Mouse (Mus musculus) MEL-GATA-1-ER (cell line): ENCODE results near the gene Cradd.
A peak's percentile ranks its signal among the peaks of the same experiment; 100 is the strongest.

Experiments used
- DNase-seq: peaks from one replicate; pipeline ENCODE4 v3.0.0-alpha.2; 2012; ENCODE audit warnings: low read depth; ENCODE audit errors: extremely low read depth

The Cradd gene

DNA sequence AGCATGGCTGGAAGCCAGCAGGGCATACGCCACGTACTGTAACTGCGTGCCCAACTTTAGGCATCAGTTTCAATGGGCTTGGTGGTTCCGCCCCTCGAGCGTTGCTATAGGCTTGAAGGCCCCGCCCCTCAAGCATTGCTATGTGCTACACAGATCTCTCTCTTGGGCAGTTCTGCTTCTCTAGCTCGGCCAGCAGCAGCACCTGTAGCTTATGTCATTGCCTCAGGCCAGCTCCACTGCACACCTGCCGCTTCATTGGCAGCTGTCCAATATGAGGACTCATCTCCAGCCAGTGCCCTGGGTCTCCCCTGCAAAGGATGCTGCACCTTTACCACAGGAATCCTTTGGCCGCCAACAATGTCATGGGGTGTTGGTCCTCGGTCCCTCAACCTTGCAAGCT, 45.8 kb downstream of the Cradd start:
- DNase-seq: no peak

DNA sequence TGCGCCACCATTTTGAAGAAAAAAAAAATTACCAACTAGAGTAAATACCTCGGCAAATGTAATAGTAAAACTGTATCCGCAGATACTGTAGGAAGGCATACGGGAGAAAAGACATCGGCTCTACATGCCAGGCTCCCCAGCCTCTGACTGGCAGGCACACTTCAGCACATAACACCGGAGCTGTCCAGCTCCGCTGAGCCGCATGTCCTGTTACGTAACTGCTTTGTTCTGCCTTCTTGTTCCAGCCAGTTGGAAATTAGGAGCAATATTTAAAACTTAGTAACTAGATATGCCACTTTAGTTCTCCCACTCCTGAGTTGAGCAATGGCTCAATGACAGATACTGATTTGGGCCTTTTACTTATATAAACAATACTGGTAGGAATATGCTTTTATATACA, 48.4 kb downstream of the Cradd start:
- no peak for DNase-seq

DNA sequence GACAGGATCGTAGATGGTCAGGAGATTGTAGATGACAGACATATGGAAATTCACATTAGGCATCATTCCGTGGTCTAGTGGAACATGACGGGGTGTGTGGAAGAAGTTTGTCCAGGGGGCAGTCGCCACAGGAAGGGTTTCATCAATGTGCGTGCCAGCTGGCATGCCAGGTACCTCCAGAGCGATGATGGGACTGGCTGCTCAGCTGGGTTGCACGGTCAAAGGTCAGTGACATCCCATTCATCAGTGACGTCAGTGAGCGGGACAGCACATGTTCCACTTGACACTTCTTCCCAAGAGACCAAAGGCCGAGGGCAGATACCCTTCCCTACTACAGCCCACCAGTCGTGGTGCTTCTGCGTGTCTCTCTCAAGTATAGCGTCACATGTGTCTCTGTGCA, 50.7 kb downstream of the Cradd start:
- no peak for DNase-seq

DNA sequence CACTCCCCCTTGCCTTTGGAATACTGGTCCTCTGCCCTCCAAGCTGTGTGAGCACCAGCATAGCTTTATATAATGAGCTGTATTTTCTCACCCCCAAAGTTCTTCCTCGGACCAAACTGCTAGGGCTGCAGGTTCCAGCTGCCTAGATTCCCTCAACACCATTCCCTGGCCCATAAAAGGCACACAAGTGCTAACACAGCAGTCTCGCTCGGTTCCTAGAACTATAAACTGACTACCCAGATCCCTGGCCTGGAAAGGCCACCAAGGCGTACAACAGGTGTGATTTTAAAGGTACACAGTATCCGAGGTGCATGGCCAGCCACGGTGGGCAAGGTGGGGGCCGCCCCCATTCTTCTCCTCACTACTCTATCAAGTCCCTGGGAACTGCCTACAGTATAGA, 54.8 kb downstream of the Cradd start:
- DNase-seq: no peak

DNA sequence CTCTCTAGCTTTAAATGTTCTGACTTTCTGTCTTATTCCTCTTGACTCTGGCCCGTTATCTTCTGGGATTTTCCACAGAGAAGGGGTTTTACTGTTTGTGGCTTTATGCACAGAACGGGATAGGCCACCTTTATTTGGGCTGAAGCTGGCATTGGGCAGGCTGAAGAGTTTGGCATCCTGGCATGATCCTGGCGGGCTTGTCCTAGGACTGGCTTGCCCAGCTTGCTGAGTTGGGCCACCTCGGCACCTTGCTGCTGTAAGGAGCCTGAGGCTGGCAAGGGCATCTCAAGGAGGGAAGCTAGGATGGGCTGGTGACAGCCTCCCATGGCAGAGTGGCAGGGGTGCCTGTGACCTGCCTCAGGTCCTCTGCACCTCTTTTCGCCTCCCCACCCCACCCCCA, 55.6 kb downstream of the Cradd start:
- no peak for DNase-seq

DNA sequence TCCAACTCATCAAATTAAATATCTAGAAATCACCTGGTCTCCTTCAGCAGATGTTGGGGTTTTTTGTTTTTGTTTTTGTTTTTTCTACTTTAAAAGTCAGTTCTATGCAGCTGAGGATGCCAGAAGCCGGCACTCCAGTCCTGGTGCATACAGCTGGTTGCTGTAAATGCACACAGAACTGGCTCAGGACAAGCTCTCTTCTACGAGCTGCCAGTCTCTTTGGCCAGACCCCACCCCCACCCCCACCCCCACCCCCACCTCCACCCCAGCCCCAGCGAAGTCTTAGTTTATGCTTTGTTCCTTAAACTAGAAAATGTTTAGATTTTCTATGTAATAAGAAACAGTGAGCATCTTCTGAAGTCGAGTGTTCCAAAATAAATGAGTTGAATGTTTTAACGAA, 57.0 kb downstream of the Cradd start:
- no peak for DNase-seq

DNA sequence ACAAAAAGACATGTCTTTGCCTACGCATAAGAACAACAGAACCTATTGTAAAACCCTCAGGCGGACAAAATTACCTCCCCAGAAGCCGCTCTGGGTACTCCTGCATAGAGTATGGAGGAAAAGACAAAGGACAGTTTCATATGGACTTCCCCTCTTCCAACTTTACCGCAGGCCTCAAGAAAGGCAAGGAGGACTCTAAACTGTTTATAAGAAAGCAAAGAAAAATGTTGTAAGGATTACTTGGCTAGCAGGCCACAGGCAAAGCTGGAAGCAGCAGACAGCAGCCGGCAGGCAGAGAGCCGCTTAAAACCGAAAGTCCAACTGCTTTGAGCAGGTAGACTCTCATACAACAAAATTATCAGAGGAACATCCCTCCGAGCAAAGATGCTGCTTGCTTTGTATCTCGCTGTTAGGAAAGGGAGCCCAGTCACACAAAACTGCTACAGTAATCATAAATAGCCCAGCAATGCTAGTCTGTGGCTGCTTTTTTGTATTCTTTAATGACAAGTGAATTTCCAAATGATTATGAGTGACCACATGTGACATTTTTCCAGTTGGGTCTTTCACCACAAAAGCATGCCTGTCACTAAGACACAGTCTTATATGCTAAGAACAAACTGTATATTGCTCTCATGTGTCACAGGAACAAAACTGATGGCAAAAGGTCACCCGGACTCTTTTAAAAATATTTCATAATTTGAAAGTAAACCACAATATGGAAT, 57.7 kb downstream of the Cradd start:
- DNase-seq: no peak

DNA sequence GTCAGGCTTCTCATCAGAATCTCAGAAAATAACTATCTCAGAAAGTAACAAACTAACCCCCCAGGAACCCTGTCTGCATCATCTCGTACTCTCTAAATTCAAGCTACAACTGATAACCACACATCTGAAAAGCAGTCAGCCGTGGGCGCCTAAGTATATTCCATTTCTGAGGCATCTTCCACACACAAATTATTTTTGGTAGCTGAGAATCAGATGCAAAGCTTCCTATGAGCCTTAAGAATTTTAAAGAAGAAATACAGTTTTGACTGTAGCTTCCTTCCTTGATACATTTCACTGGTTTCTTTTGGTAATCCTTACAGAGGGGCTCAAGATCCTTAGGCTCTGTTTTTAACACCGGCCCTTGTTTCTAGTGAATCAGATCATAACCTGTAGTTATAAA, 58.4 kb downstream of the Cradd start:
- no peak for DNase-seq

DNA sequence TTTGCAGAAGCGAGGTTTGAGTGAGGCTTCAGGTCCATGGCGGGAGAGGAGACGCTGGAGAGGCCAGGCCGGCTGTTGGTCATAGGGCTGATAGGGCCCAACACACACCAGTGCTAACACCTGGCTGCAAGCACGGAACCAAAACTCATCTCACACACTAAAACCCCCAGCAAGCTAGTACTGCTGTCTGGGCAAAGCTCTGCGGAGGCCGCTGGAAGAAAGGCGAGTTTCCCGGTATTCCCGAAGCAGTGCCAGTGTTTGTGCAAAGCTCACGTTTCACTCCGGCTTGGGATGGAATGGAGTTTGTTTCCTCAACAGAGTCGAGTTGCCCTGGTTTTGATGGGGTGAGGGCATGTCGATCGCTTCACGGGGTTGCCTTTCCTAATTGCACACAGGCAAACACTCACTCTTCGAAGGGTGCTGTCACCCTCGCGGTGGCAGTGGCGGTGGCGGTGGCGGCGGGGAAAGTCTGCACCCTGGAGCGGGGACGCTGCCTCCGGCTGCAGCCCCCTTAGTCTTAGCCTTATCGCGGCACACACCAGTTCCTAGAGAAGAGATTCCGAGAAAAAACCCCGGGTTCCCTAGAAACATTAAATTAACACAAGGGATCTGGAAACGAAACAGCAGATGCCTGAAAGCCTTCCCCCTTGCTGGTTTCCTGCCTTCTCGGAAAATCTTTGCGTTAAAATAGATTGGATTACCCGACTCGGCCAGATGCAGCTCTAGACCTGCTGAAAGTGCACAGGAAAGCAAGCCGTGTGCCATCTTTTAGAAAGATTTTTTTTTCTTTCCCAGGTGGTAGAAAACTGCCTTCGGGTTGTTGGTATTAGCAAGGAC, 59.2 kb downstream of the Cradd start:
- peak; percentile 70 for DNase-seq

DNA sequence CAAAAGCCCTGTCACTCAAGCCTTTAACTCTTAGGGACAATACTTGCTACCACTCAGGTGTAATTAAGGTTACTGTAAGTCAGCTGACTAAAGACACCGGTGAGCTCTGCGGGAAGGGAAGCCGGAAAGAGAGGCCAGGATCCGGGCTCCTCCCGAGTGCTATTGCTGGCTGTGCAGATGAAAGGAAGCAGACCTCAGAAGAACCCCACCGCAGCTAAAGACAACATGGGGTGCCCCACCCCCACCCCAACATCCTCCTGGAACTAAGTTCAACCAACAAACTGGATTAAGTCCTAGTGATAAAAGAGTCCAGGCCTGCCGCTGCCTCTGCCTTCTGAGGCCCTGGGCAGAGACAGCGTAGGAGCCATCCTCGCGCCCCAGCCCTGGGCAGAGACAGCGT, 61.5 kb downstream of the Cradd start:
- no peak for DNase-seq

DNA sequence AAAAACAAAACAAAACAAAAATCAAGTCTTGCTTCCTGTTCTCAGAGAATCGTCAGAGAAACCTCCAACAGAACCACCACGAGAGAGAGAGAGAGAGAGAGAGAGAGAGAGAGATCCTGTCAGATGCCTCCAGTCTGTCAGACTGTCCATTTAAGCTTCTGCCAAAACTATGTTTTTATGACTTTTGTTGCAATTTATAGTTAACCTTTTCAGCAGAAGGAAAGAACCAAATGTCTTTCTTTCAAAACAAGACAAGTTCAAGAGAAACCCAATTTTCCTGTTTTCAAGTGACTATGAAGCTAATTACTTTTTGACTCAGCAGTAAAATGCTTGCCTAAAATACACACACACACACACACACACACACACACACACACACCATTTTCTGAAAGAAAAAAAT, 62.7 kb downstream of the Cradd start:
- DNase-seq: no peak

DNA sequence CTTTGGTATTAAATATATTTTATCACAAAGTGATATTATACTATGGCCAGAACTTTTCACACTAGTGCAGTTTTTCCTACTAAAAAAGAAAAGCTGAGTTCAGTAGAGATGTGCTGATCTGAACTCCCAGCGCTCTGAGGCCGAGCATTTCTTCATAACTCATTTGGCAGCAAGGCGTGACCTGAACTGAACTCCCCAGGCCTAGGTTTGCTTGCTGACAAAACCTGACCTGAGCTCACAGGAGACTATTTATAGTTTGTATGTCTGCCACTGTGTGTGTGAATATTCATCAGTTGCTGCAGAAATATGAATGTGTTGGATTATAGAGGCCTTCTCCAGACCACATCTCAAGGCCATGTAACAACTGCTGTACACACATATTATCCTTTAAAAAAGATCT, 63.5 kb downstream of the Cradd start:
- no peak for DNase-seq

DNA sequence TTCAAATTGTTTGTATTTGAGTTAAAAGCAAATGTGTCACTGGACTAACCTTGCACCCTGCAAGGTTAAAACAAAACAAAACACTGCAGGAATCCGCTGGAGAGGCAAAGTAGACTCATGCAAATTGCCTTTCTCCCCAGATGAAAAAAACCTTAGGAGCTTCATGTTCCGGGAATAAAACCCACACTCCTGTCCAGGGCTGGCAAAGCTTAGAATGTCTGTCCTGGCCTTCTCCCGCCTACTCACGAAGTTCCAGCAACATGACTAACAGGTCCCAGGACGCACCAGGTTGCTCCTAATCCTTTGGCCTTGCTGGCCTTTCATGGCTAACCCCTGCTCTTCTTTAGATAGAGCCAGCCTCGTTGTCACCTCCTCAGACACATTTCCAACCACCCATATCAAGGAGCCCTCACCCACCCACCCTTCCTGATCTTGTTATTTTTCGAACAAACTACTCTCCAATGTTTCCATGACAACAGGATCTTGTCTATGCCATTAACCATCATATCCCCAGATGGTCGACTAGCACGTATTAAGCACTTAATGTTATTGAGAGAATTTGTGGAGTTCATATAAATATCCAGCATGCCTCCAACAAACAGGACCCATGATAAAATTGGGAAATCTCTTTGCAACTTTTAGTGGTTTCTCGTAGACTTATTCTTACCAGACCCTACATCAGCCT, 65.3 kb downstream of the Cradd start:
- no peak for DNase-seq

DNA sequence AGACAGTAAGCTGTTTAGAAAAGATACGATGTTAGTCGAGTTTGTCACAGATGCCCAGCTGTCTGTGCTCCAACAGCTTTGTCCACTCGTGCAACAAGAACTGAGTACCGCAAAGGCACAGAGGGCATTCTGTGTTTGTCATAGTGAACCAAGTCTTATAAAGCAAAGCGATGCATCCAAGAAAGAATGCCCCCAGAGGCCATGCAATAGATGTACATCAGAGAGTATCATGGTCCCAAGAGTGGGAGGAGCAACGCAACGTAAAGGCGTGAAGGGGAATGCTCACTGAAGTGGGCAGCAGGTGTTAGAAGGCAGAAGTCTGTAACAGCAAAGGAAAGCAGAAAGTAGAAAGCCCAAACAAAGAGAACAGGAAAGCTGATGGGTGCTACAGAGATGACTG, 66.0 kb downstream of the Cradd start:
- no peak for DNase-seq

DNA sequence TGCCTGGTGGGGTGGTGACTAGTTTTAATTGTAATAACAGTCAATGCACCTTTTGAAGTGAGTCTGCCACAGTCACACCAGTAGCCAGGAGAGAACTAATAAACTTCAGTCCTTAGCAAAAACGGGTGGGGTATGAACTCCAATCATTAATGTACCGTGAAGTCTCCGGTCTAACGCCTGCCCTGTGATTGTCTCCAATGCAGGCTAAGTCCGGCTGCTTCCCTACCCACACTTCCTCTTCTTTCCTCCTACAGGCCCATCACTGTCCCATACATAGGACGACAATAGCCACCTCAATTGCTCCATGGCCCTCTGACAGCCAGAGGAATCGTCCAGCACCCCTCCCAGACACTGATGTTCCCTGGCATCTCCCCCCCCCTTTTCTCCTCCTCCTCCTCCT, 67.8 kb downstream of the Cradd start:
- no peak for DNase-seq

DNA sequence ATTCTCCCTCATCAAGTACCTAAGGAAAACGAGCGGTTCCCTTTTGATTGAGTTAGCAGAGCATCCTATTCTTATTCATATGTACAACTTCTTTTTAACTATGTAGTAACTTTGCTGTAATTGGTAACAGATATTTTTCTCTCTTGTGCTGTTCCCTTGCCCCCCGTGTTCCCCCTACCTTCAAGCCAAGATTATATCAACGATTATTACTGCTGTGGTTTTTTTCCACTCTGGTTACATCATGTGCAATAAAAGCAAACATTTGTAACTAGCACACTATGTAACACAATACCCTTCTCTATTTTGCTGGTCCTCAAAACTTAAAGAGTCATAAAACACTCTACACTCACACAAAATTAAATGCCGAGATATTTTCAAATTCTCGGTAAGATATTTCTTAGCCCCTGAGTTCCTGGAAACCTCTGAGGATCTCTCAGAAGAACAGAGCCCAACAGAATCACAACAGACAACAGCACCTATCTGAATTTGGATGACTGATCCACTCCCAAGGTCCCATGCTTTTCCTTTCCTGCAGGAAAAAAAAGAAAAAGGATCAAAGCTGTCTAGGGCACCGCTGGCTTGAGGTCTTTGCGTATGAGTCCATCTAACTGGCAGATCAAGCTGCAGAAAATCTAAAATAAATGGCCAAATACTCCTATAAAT, 68.8 kb downstream of the Cradd start:
- no peak for DNase-seq

DNA sequence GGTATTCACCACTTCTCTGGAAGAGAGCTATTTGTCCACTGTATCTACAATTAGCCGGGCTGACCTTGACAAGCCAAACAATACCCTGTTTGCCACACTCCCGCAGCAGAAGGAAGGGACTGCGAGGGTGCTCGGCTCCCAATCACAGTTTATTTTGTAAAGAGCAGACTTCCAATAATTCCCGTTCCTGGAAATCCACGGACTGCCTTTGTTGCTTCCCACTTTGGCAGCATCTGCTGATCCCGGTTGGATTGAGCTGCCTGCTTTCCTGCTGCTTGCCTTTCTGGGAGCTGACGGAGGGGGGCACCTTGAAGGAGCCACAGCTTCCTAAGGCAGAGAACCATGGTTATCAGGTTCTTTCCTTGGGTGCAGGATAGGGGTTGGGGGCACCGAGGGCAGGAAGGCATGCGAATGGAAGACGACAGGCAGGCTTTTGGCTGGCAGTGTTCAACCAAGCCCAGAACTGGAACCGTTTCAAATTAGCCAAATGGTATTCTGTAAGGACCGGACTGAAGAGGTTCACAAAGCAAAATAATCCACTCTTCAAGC, 69.4 kb downstream of the Cradd start:
- no peak for DNase-seq

DNA sequence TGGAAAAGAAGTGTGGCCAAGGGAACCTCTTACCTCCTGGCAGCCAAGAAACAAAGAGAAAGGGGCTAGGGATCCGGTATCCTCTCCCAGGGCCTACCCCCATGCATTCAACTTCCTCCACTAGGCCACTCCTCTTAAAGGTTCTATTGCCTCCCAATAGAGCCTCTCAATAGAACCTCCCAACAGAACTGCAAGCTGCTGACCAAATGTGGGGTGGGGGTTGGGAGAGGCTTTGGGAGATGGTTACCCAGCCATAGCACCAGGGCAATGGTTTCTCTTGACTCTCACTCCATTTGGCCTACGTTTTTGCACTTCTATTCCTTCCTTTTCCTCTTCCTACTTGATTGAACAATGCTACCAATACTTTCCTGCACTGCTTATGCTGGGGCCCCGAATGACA, 69.9 kb downstream of the Cradd start:
- no peak for DNase-seq

DNA sequence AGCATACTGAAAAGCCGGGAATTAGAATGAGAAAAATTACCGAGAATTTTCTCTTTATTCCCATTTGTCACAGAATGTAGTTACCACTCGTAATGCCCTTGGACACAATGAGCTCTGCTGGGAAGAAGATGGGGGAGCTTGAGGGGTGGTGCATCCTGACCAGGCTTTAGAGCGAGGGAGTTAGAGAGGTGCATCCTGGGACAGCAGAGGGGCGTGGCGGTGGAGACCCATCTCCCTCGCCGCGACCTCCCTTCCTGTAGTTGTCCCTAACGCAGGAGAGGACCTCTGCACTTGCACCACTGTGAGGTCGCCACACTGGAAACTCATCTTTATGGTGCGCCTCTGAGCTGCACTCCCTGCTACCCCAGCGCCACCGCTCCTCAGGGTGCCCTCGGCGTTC, 72.3 kb downstream of the Cradd start:
- no peak for DNase-seq

DNA sequence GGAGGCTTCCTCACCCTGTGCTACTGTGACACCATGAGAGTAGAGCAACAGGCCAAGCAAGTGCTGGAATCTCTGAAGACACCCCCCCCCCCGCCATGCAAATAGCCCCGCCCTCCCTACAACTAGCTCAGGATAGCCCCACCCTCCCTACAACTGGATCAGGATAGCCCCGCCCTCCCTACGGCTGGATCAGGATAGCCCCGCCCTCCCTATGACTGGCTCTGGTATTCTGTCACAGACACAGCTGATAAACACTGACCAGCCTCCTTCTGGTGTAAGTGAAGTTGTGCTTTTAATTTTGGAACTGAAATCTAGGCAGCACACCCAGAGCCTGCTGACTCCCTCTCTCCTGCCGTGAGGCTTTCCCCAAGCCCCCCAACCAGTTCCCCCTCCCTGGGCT, 75.6 kb downstream of the Cradd start:
- DNase-seq: no peak

DNA sequence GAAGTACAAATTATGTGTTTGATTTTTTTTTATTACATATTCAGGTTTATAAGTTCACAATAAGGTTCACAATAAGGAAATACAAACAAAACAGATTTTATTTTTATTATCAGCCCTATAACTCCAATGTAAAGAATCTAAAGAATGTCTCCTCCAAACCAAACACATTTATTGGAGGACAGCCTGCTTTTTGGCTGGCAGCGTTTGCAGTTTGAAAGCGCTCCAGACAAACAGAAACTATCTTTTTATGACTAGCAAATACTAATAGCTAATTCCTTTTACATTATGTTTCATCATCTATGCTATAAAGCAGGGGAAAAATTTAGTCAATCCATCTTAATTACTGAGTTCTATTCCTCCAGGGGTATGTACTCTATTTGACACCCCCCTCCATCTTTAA, 77.2 kb downstream of the Cradd start:
- DNase-seq: no peak

DNA sequence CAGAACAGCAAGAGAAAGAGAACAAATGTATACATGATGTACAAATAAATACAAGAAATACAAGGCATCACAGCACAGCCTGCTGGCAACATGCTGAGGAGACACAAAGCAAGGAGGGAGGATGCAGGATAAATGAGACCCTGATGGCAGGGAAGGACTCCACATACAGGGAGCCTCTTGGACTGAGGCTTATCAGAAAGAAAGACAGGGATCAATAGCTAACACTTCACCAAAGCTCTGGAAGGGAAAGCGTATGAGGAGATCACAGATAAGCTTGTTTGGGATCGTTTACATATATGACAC, 78.3 kb downstream of the Cradd start:
- no peak for DNase-seq
